Comparison of ENCODE assay signal across 12 mouse cellular contexts in genomic region chr16:24491486-24491758, GRCm38 (mm10).
DNase-seq lines count a peak whose midpoint lies in the region; ATAC-seq and TF ChIP-seq lines count a peak whose summit lies in the region.
"Had no signal": no experiment of that assay in that cellular context is flagged by ENCODE, and none has a peak within 500 bp of the region (broad histone marks: within the 10 kb centered on the region; RNA-seq: fewer than 3 reads in every experiment).

No protein-coding gene starts in this region.

- H3K9me3 ChIP-seq in forebrain, postnatal 0 days (ENCODE audit: low read length): no peaks in the 10 kb centered on the region
- no peaks in the 10 kb centered on the region for H3K9me3 ChIP-seq in forebrain, embryonic 12.5 days
- no peaks in the 10 kb centered on the region for H3K9me3 ChIP-seq in hindbrain, postnatal 0 days (ENCODE audit: low read length)
- H3K9me3 ChIP-seq in hindbrain, embryonic 14.5 days (ENCODE audit: control insufficient read depth, low read length): no peaks in the 10 kb centered on the region
- no peaks in the 10 kb centered on the region for H3K9me3 ChIP-seq in lung, postnatal 0 days (ENCODE audit: low read length)
- H3K9me3 ChIP-seq in stomach, embryonic 14.5 days (ENCODE audit: control insufficient read depth, low read depth, low read length): no peaks in the 10 kb centered on the region
- H3K9me3 ChIP-seq: midbrain, embryonic 10.5 days; neural tube, embryonic 13.5 days had no signal

- no peak for DNase-seq in forebrain, postnatal 0 days
- no peak for DNase-seq in hindbrain, postnatal 0 days (ENCODE audit: low spot score)
- DNase-seq in hindbrain, embryonic 14.5 days (ENCODE audit: low spot score): no peak
- DNase-seq in lung, postnatal 0 days (ENCODE audit: low spot score): peak; percentile 31
- DNase-seq in lung, postnatal 14 days: no peak
- no peak for DNase-seq in thymus, postnatal 14 days
- DNase-seq: cerebellum, adult 2 months; thymus, postnatal 25 days had no signal

- ATAC-seq in forebrain, postnatal 0 days: no peak
- ATAC-seq in forebrain, embryonic 12.5 days (ENCODE audit: low FRiP score): no peak
- no peak for ATAC-seq in hindbrain, postnatal 0 days
- ATAC-seq in hindbrain, embryonic 14.5 days (ENCODE audit: low FRiP score): no peak
- ATAC-seq in lung, postnatal 0 days: no peak
- no peak for ATAC-seq in stomach, embryonic 14.5 days (ENCODE audit: insufficient number of reproducible peaks, insufficient read depth, low FRiP score, low read depth)

- H3K4me1 ChIP-seq in forebrain, postnatal 0 days (ENCODE audit: insufficient read depth): no peaks in the 10 kb centered on the region; the same call in none of the 2 replicates
- H3K4me1 ChIP-seq in forebrain, embryonic 12.5 days: peaks cover 32% of the 10 kb centered on the region
- H3K4me1 ChIP-seq in hindbrain, postnatal 0 days (ENCODE audit: insufficient read depth, low read length): peaks cover 17% of the 10 kb centered on the region
- peaks cover 22% of the 10 kb centered on the region for H3K4me1 ChIP-seq in hindbrain, embryonic 14.5 days (replicated peaks; ENCODE audit: control insufficient read depth, insufficient read depth, low read length)
- H3K4me1 ChIP-seq in lung, postnatal 0 days (ENCODE audit: insufficient read depth, low read depth, low read length): peaks cover 52% of the 10 kb centered on the region
- H3K4me1 ChIP-seq in stomach, embryonic 14.5 days (ENCODE audit: control insufficient read depth, insufficient read depth, low read length): peaks cover 35% of the 10 kb centered on the region

- no peak for TF ChIP-seq EP300 in lung, postnatal 0 days (IDR thresholded peaks at IDR 0.05)

- TF ChIP-seq CTCF in forebrain, postnatal 0 days (IDR thresholded peaks at IDR 0.05; ENCODE audit: low read depth): no peak
- no peak for TF ChIP-seq CTCF in hindbrain, postnatal 0 days (IDR thresholded peaks at IDR 0.05; ENCODE audit: low read depth)
- TF ChIP-seq CTCF in lung, postnatal 0 days (IDR thresholded peaks at IDR 0.05): no peak

- H3K4me3 ChIP-seq in forebrain, postnatal 0 days (ENCODE audit: low read depth, low read length): no peak overlapping the region
- H3K4me3 ChIP-seq in forebrain, embryonic 12.5 days (replicated peaks): no peak overlapping the region
- H3K4me3 ChIP-seq in hindbrain, postnatal 0 days (ENCODE audit: low read length): no peak overlapping the region
- H3K4me3 ChIP-seq in hindbrain, embryonic 14.5 days (replicated peaks; ENCODE audit: low read length): no peak overlapping the region
- H3K4me3 ChIP-seq in lung, postnatal 0 days (ENCODE audit: low read depth, low read length): no peak overlapping the region
- no peak overlapping the region for H3K4me3 ChIP-seq in stomach, embryonic 14.5 days (ENCODE audit: low read depth, low read length)
- H3K4me3 ChIP-seq: midbrain, embryonic 10.5 days; neural tube, embryonic 13.5 days had no signal

- H3K36me3 ChIP-seq in forebrain, postnatal 0 days (ENCODE audit: insufficient read depth): no peaks in the 10 kb centered on the region
- no peaks in the 10 kb centered on the region for H3K36me3 ChIP-seq in forebrain, embryonic 12.5 days (replicated peaks)
- H3K36me3 ChIP-seq in hindbrain, postnatal 0 days (ENCODE audit: insufficient read depth, low read length): no peaks in the 10 kb centered on the region
- no peaks in the 10 kb centered on the region for H3K36me3 ChIP-seq in hindbrain, embryonic 14.5 days (replicated peaks; ENCODE audit: control insufficient read depth, insufficient read depth)
- no peaks in the 10 kb centered on the region for H3K36me3 ChIP-seq in lung, postnatal 0 days (ENCODE audit: insufficient read depth, low read length)
- H3K36me3 ChIP-seq in stomach, embryonic 14.5 days (ENCODE audit: control insufficient read depth, insufficient read depth, low read length): no peaks in the 10 kb centered on the region
- H3K36me3 ChIP-seq: midbrain, embryonic 10.5 days; neural tube, embryonic 13.5 days had no signal

- 0 out of 2 replicates have a peak overlapping the region, but pooled peaks have one; percentile 45 for H3K27ac ChIP-seq in forebrain, postnatal 0 days (ENCODE audit: low read depth, low read length)
- no peak overlapping the region for H3K27ac ChIP-seq in forebrain, embryonic 12.5 days
- H3K27ac ChIP-seq in hindbrain, postnatal 0 days: peak overlapping the region; percentile 58; the same call in 1 of the 2 replicates
- no peak overlapping the region for H3K27ac ChIP-seq in hindbrain, embryonic 14.5 days
- peak overlapping the region; percentile 84 for H3K27ac ChIP-seq in lung, postnatal 0 days (ENCODE audit: low read length)
- peak overlapping the region; percentile 80 for H3K27ac ChIP-seq in stomach, embryonic 14.5 days (ENCODE audit: low read length)
- H3K27ac ChIP-seq: midbrain, embryonic 10.5 days had no signal

- no peaks in the 10 kb centered on the region for H3K27me3 ChIP-seq in forebrain, postnatal 0 days (ENCODE audit: insufficient read depth, low read length)
- H3K27me3 ChIP-seq in forebrain, embryonic 12.5 days: no peaks in the 10 kb centered on the region
- H3K27me3 ChIP-seq in hindbrain, postnatal 0 days (ENCODE audit: insufficient read depth, low read length): no peaks in the 10 kb centered on the region
- H3K27me3 ChIP-seq in hindbrain, embryonic 14.5 days (ENCODE audit: control insufficient read depth, insufficient read depth, low read length): no peaks in the 10 kb centered on the region
- no peaks in the 10 kb centered on the region for H3K27me3 ChIP-seq in lung, postnatal 0 days (replicated peaks; ENCODE audit: insufficient read depth, low read length)
- no peaks in the 10 kb centered on the region for H3K27me3 ChIP-seq in stomach, embryonic 14.5 days (ENCODE audit: control insufficient read depth, insufficient read depth, low read length)
- H3K27me3 ChIP-seq: neural tube, embryonic 13.5 days had no signal

- no peak overlapping the region for H3K4me2 ChIP-seq in forebrain, postnatal 0 days (ENCODE audit: low read depth)
- no peak overlapping the region for H3K4me2 ChIP-seq in forebrain, embryonic 12.5 days
- no peak overlapping the region for H3K4me2 ChIP-seq in hindbrain, postnatal 0 days (ENCODE audit: low read depth, low read length)
- no peak overlapping the region for H3K4me2 ChIP-seq in hindbrain, embryonic 14.5 days (replicated peaks)
- H3K4me2 ChIP-seq in lung, postnatal 0 days (replicated peaks; ENCODE audit: low read depth, low read length): no peak overlapping the region
- peak overlapping the region; percentile 17; the same call in 1 of the 2 replicates for H3K4me2 ChIP-seq in stomach, embryonic 14.5 days (replicated peaks; ENCODE audit: low read depth, low read length)
- H3K4me2 ChIP-seq: neural tube, embryonic 13.5 days had no signal

- H3K9ac ChIP-seq in forebrain, postnatal 0 days: no peak overlapping the region
- no peak overlapping the region for H3K9ac ChIP-seq in forebrain, embryonic 12.5 days
- H3K9ac ChIP-seq in hindbrain, postnatal 0 days (replicated peaks; ENCODE audit: low read length): peak overlapping the region; percentile 24; the same call in 1 of the 2 replicates
- H3K9ac ChIP-seq in hindbrain, embryonic 14.5 days: no peak overlapping the region
- H3K9ac ChIP-seq in lung, postnatal 0 days (replicated peaks; ENCODE audit: low read depth): no peak overlapping the region
- no peak overlapping the region for H3K9ac ChIP-seq in stomach, embryonic 14.5 days (replicated peaks; ENCODE audit: low read depth, low read length)
- H3K9ac ChIP-seq: neural tube, embryonic 13.5 days had no signal

- 74% methylated on average over 2 of the region's 2 CpGs for WGBS in forebrain, postnatal 0 days
- WGBS in forebrain, embryonic 12.5 days: 81% methylated on average over 2 of the region's 2 CpGs
- WGBS in hindbrain, postnatal 0 days: 67% methylated on average over 2 of the region's 2 CpGs
- 85% methylated on average over 2 of the region's 2 CpGs for WGBS in hindbrain, embryonic 14.5 days
- WGBS in lung, postnatal 0 days: 19% methylated on average over 2 of the region's 2 CpGs
- WGBS in stomach, embryonic 14.5 days: 53% methylated on average over 2 of the region's 2 CpGs

Comparison
In these comparisons a context has a peak if more than half of its experiments do, and no peak if none do; other contexts are left out.
1. H3K27ac ChIP-seq: peak in forebrain, postnatal 0 days (single experiment), hindbrain, postnatal 0 days (single experiment), lung, postnatal 0 days (single experiment) and stomach, embryonic 14.5 days (single experiment); none in forebrain, embryonic 12.5 days (single experiment) and hindbrain, embryonic 14.5 days (single experiment).